Mouse (Mus musculus): ENCODE data around the gene Srr. TPM values are rescaled to one million over a fixed set of nuclear protein-coding genes. Genes with fewer than 3 reads are reported as not detected.

Gene Srr
- total and polyA plus RNA-seq, 2 experiments: 24.2 to 31.9 TPM

DNA sequence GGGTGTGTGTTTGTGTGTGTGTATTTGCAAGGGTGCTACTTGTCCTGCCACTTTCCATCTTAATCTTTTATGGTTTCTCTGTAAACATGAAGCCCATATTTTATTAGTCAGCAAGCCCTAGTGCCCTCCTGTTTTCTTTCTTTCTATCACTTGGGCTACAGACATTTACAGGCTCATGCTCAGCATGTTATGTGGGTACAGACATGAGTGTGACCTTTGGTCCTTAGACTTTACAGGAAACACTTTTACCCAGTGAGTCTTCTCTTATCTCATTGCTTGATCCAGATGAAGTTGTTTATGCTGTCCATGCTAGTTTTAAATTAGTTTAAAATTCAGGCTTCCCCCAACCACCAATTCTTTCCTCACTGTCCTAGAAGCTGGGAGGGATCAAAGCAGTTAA, 36.2 kb upstream of the Srr start:
- Histone ChIP-seq H3K4me1 (ENCODE audit: control insufficient read depth, insufficient read depth, low read length) (peaks cover 2% of the 10 kb centered on the region), H3K4me3 (ENCODE audit: insufficient read depth, low read depth, low read length) (no peak overlapping the region), H3K27ac (replicated peaks; ENCODE audit: insufficient read depth, low read depth, low read length) (no peak overlapping the region), H3K79me2 (ENCODE audit: control insufficient read depth, insufficient read depth, low read length) (no peaks in the 10 kb centered on the region; the same call in 1 of the 2 replicates), H3K27me3 (ENCODE audit: control insufficient read depth, insufficient read depth, low read length) (no peaks in the 10 kb centered on the region), H3K9ac (ENCODE audit: low read depth, low read length) (no peak overlapping the region), H3K36me3 (ENCODE audit: control insufficient read depth, insufficient read depth, low read length) (peaks cover 4% of the 10 kb centered on the region)
- DNase-seq (ENCODE audit: extremely low read depth, low read depth, low spot score): peak; percentile 40
- no peak for TF ChIP-seq POLR2A (IDR thresholded peaks at IDR 0.05; ENCODE audit: extremely low read depth, insufficient read depth, low read length)
- TF ChIP-seq CTCF (IDR thresholded peaks at IDR 0.05; ENCODE audit: low read depth, low read length): no peak

DNA sequence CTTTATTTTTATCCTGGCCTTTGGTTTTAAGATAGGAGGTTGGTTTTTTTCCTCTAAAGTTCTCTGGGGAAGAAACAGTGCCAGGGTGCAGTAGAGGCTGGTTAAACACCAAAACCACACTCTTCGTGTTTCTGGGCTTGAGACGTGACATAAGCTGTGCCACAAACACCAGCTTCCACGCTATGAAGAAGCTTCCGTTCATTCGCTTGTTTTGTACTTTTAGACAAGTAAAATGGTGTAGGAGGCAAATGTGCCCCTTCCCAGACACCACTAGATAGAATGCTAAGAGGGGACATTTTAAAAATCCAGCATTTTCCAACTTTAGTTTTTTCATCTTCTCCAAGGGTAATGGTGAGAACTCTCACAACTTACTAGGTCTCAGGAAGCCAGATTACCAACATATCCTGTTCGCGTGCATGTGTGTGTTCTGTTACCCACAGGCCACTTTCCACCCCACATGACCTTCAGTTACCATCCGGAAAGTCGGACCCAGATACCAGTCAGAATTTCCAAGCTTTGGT, 34.3 kb upstream of the Srr start:
- 93% methylated on average over 9 of the region's 9 CpGs for WGBS
- TF ChIP-seq CTCF (IDR thresholded peaks at IDR 0.05; ENCODE audit: low read depth, low read length): no peak
- no peak for TF ChIP-seq POLR2A (IDR thresholded peaks at IDR 0.05; ENCODE audit: extremely low read depth, insufficient read depth, low read length)

DNA sequence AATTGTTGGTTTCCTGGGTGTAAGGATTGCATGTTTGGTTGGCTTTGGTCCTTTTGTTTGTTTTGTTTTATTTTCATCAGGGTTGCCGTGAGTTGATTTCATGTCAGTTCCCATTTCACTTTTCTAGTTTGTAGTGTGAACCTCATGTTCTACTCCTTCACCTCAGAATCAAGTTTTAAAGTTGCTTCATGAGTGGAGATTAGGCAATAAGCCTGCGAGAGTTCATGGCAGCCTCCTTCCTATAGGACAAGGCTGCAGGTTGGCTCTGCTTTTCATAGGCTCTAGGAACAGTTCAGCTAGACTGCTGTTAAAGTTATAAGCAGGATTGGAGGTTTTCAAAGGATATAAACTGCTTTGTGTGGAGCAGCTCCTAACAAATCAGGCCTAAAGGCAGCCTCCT, 33.8 kb upstream of the Srr start:
- H3K79me2 ChIP-seq (ENCODE audit: control insufficient read depth, insufficient read depth, low read length): no peaks in the 10 kb centered on the region; the same call in 1 of the 2 replicates
- peak; percentile 19 for DNase-seq (ENCODE audit: extremely low read depth, low read depth, low spot score)
- H3K4me1 ChIP-seq (ENCODE audit: control insufficient read depth, insufficient read depth, low read length): peaks cover 5% of the 10 kb centered on the region
- peaks cover 4% of the 10 kb centered on the region for H3K36me3 ChIP-seq (ENCODE audit: control insufficient read depth, insufficient read depth, low read length)
- no peaks in the 10 kb centered on the region for H3K27me3 ChIP-seq (ENCODE audit: control insufficient read depth, insufficient read depth, low read length)
- no peak overlapping the region for H3K4me3 ChIP-seq (ENCODE audit: insufficient read depth, low read depth, low read length)
- no peak for TF ChIP-seq CTCF (IDR thresholded peaks at IDR 0.05; ENCODE audit: low read depth, low read length)
- TF ChIP-seq POLR2A (IDR thresholded peaks at IDR 0.05; ENCODE audit: extremely low read depth, insufficient read depth, low read length): no peak
- 35% methylated on average over 2 of the region's 2 CpGs for WGBS
- H3K9ac ChIP-seq (ENCODE audit: low read depth, low read length): no peak overlapping the region
- H3K27ac ChIP-seq (replicated peaks; ENCODE audit: insufficient read depth, low read depth, low read length): 0 out of 2 replicates have a peak overlapping the region, but pooled peaks have one; percentile 24

More for the DNA sequence above, 34.3 kb upstream of the Srr start:
- Histone ChIP-seq H3K27ac (replicated peaks; ENCODE audit: insufficient read depth, low read depth, low read length) (no peak overlapping the region), H3K4me3 (ENCODE audit: insufficient read depth, low read depth, low read length) (no peak overlapping the region), H3K27me3 (ENCODE audit: control insufficient read depth, insufficient read depth, low read length) (no peaks in the 10 kb centered on the region), H3K79me2 (ENCODE audit: control insufficient read depth, insufficient read depth, low read length) (no peaks in the 10 kb centered on the region; the same call in 1 of the 2 replicates), H3K36me3 (ENCODE audit: control insufficient read depth, insufficient read depth, low read length) (peaks cover 4% of the 10 kb centered on the region), H3K4me1 (ENCODE audit: control insufficient read depth, insufficient read depth, low read length) (peaks cover 2% of the 10 kb centered on the region), H3K9ac (ENCODE audit: low read depth, low read length) (no peak overlapping the region)
- no peak for DNase-seq (ENCODE audit: extremely low read depth, low read depth, low spot score)

DNA sequence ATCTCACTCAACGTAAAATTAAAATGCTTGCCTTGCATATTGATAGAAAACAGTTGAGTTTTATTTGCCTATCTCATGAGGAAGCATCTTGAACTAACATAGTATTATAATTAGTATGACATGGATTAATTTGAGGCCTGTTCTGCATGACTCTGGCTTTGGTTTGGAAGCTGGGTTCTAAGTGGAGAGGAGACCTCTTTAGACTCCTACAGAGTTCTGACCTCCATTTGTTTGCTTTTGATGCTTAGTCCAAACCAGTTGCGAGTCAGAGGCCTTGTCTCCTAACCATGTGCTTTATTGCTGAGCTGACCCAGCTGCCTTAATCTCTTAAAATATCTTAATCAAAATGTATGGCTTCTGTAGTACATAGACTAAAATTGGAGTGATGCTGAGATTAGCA, 31.9 kb upstream of the Srr start:
- Histone ChIP-seq H3K27ac (replicated peaks; ENCODE audit: insufficient read depth, low read depth, low read length) (no peak overlapping the region), H3K79me2 (ENCODE audit: control insufficient read depth, insufficient read depth, low read length) (no peaks in the 10 kb centered on the region; the same call in 1 of the 2 replicates), H3K4me1 (ENCODE audit: control insufficient read depth, insufficient read depth, low read length) (peaks cover 5% of the 10 kb centered on the region), H3K27me3 (ENCODE audit: control insufficient read depth, insufficient read depth, low read length) (no peaks in the 10 kb centered on the region), H3K9ac (ENCODE audit: low read depth, low read length) (no peak overlapping the region), H3K4me3 (ENCODE audit: insufficient read depth, low read depth, low read length) (no peak overlapping the region), H3K36me3 (ENCODE audit: control insufficient read depth, insufficient read depth, low read length) (peaks cover 4% of the 10 kb centered on the region)
- DNase-seq (ENCODE audit: extremely low read depth, low read depth, low spot score): no peak
- 77% methylated on average over 2 of the region's 2 CpGs for WGBS
- TF ChIP-seq CTCF (IDR thresholded peaks at IDR 0.05; ENCODE audit: low read depth, low read length): no peak
- TF ChIP-seq POLR2A (IDR thresholded peaks at IDR 0.05; ENCODE audit: extremely low read depth, insufficient read depth, low read length): no peak

DNA sequence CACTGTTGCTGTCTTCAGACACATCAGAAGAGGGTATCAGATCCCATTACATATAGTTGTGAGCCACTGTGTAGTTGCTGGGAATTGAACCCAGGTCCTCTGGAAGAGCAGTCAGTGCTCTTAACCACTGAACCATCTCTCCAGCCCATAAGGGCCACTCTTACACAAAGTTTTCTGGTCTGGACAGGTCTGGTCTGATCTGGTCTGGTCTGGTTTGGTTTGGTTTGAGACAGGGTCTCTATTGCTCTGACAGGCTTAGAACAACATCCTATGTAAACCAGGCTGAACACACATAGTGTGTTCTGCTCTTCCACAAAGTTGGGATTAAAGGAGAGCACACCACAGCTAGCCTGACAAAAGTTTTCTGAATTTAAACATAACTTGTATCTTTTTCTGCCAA, 30.3 kb upstream of the Srr start:
- peaks cover 5% of the 10 kb centered on the region for H3K4me1 ChIP-seq (ENCODE audit: control insufficient read depth, insufficient read depth, low read length)
- TF ChIP-seq CTCF (IDR thresholded peaks at IDR 0.05; ENCODE audit: low read depth, low read length): no peak
- no peak for TF ChIP-seq POLR2A (IDR thresholded peaks at IDR 0.05; ENCODE audit: extremely low read depth, insufficient read depth, low read length)
- no peak overlapping the region for H3K9ac ChIP-seq (ENCODE audit: low read depth, low read length)
- H3K27ac ChIP-seq (replicated peaks; ENCODE audit: insufficient read depth, low read depth, low read length): no peak overlapping the region
- no peaks in the 10 kb centered on the region for H3K27me3 ChIP-seq (ENCODE audit: control insufficient read depth, insufficient read depth, low read length)
- peaks cover 4% of the 10 kb centered on the region for H3K36me3 ChIP-seq (ENCODE audit: control insufficient read depth, insufficient read depth, low read length)
- DNase-seq (ENCODE audit: extremely low read depth, low read depth, low spot score): no peak
- no peaks in the 10 kb centered on the region; the same call in 1 of the 2 replicates for H3K79me2 ChIP-seq (ENCODE audit: control insufficient read depth, insufficient read depth, low read length)
- no peak overlapping the region for H3K4me3 ChIP-seq (ENCODE audit: insufficient read depth, low read depth, low read length)

DNA sequence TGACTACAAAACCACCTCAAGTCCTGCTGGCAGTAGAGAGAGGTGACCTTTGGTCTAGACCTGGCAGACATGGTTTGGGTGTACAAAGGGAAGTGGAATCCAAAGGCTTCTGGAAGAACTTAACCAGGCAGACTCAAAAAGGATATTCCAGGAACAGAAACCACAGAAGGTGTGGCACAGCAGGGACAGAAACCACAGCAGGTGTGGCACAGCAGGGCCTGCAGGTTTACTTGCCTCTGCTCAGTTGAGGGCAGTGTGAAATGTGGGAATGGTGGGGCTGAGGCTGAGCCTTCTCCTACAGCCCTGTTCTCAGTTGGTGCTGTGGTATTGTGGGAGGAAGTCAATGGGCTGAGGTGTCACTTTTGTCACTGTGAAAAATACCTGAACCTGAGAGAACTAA, 29.2 kb upstream of the Srr start:
- peaks cover 5% of the 10 kb centered on the region for H3K4me1 ChIP-seq (ENCODE audit: control insufficient read depth, insufficient read depth, low read length)
- H3K9ac ChIP-seq (ENCODE audit: low read depth, low read length): no peak overlapping the region
- H3K27ac ChIP-seq (replicated peaks; ENCODE audit: insufficient read depth, low read depth, low read length): peak overlapping the region; percentile 30
- H3K4me3 ChIP-seq (ENCODE audit: insufficient read depth, low read depth, low read length): no peak overlapping the region
- TF ChIP-seq CTCF (IDR thresholded peaks at IDR 0.05; ENCODE audit: low read depth, low read length) (no peak), POLR2A (IDR thresholded peaks at IDR 0.05; ENCODE audit: extremely low read depth, insufficient read depth, low read length) (no peak)
- H3K36me3 ChIP-seq (ENCODE audit: control insufficient read depth, insufficient read depth, low read length): peaks cover 6% of the 10 kb centered on the region
- peak; percentile 84 for DNase-seq (ENCODE audit: extremely low read depth, low read depth, low spot score)
- no peaks in the 10 kb centered on the region; the same call in 1 of the 2 replicates for H3K79me2 ChIP-seq (ENCODE audit: control insufficient read depth, insufficient read depth, low read length)
- H3K27me3 ChIP-seq (ENCODE audit: control insufficient read depth, insufficient read depth, low read length): no peaks in the 10 kb centered on the region
